Mouse (Mus musculus): ENCODE data around the gene Nid2.

Nid2 gene

GRCm38 (mm10) chr14:19746232-19746631 is 4.8 kb upstream of the Nid2 start:
- no peak for DNase-seq

- no peak for DNase-seq
These were observed 4.3 kb upstream of the Nid2 start for GRCm38 (mm10) chr14:19746731-19747130.

- no peak for DNase-seq
These were observed 1.3 kb upstream of the Nid2 start for GRCm38 (mm10) chr14:19749743-19750142.

- no peak for DNase-seq
These were observed 547 bp upstream of the Nid2 start for GRCm38 (mm10) chr14:19750411-19751024.

- DNase-seq = no peak
These were observed 1.2 kb downstream of the Nid2 start for GRCm38 (mm10) chr14:19752276-19752675.

GRCm38 (mm10) chr14:19759277-19760193 is 8.5 kb downstream of the Nid2 start:
- no peak for DNase-seq

GRCm38 (mm10) chr14:19760721-19761120 is 9.7 kb downstream of the Nid2 start:
- DNase-seq = no peak

GRCm38 (mm10) chr14:19762014-19762413 is 10.9 kb downstream of the Nid2 start:
- DNase-seq = no peak

- no peak for DNase-seq
These were observed 12.5 kb downstream of the Nid2 start for GRCm38 (mm10) chr14:19763527-19763926.

GRCm38 (mm10) chr14:19764331-19764730 is 13.3 kb downstream of the Nid2 start:
- no peak for DNase-seq

- DNase-seq = no peak
These were observed 14.7 kb downstream of the Nid2 start for GRCm38 (mm10) chr14:19765539-19766379.

GRCm38 (mm10) chr14:19766380-19766649 is 15.2 kb downstream of the Nid2 start:
- no peak for DNase-seq

- no peak for DNase-seq
These were observed 17.6 kb downstream of the Nid2 start for GRCm38 (mm10) chr14:19768648-19769047.

GRCm38 (mm10) chr14:19769441-19770200 is 18.6 kb downstream of the Nid2 start:
- no peak for DNase-seq

- DNase-seq = no peak
These were observed 20.1 kb downstream of the Nid2 start for GRCm38 (mm10) chr14:19771173-19771572.

GRCm38 (mm10) chr14:19774036-19774628 is 23.1 kb downstream of the Nid2 start:
- DNase-seq = no peak

GRCm38 (mm10) chr14:19775491-19775890 is 24.4 kb downstream of the Nid2 start:
- DNase-seq = no peak

- no peak for DNase-seq
These were observed 25.1 kb downstream of the Nid2 start for GRCm38 (mm10) chr14:19776179-19776578.

GRCm38 (mm10) chr14:19776890-19777289 is 25.8 kb downstream of the Nid2 start:
- no peak for DNase-seq

GRCm38 (mm10) chr14:19777365-19777764 is 26.3 kb downstream of the Nid2 start:
- DNase-seq = no peak

GRCm38 (mm10) chr14:19777945-19778344 is 26.9 kb downstream of the Nid2 start:
- DNase-seq = no peak
